Comparison of ENCODE assay signal across 10 mouse cellular contexts in genomic region chr11:5879905-5880304, GRCm38 (mm10). TPM values are rescaled to one million over a fixed set of nuclear protein-coding genes. Genes with fewer than 3 reads are reported as not detected.
DNase-seq lines count a peak whose midpoint lies in the region; ATAC-seq and TF ChIP-seq lines count a peak whose summit lies in the region.
"Had no signal": no experiment of that assay in that cellular context is flagged by ENCODE, and none has a peak within 500 bp of the region (broad histone marks: within the 10 kb centered on the region; RNA-seq: fewer than 3 reads in every experiment).

No protein-coding gene starts in this region.

- TF ChIP-seq CTCF in heart, postnatal 0 days (IDR thresholded peaks at IDR 0.05; ENCODE audit: low read depth), result peak; percentile 69

- H3K9me3 ChIP-seq in heart, postnatal 0 days (replicated peaks; ENCODE audit: control insufficient read depth, low read length), result no peaks in the 10 kb centered on the region
- H3K9me3 ChIP-seq in heart, embryonic 12.5 days (replicated peaks), result no peaks in the 10 kb centered on the region

- H3K4me3 ChIP-seq in heart, postnatal 0 days (ENCODE audit: low read depth, low read length), result no peak overlapping the region
- no peak overlapping the region for H3K4me3 ChIP-seq in heart, embryonic 12.5 days
- H3K4me3 ChIP-seq: erythroblast, embryonic 14.5 days had no signal

- no peak for ATAC-seq in heart, postnatal 0 days (ENCODE audit: insufficient read depth, low read depth)
- no peak for ATAC-seq in heart, embryonic 12.5 days (ENCODE audit: insufficient number of reproducible peaks, low FRiP score)

- intact Hi-C loops in left cerebral cortex, postnatal 14 days (cut with DNase I), result loop anchor here (5.0 kb wide), 2 partner anchors 77 to 93 kb away; partner anchors contain the start of genes Dbnl and Ykt6

- H3K4me2 ChIP-seq in heart, postnatal 0 days (ENCODE audit: low read depth, low read length), result no peak overlapping the region
- H3K4me2 ChIP-seq in heart, embryonic 12.5 days, result no peak overlapping the region

- H3K9ac ChIP-seq in heart, postnatal 0 days (replicated peaks; ENCODE audit: low read depth, low read length), result no peak overlapping the region
- H3K9ac ChIP-seq in heart, embryonic 12.5 days, result no peak overlapping the region

- no peaks in the 10 kb centered on the region for H3K27me3 ChIP-seq in heart, postnatal 0 days (ENCODE audit: control insufficient read depth, insufficient read depth, low read length)
- no peaks in the 10 kb centered on the region for H3K27me3 ChIP-seq in heart, embryonic 12.5 days (replicated peaks)

- no peak for TF ChIP-seq EP300 in heart, postnatal 0 days (IDR thresholded peaks at IDR 0.05; ENCODE audit: low read depth)

- H3K27ac ChIP-seq in heart, postnatal 0 days (ENCODE audit: low read depth), result no peak overlapping the region
- H3K27ac ChIP-seq in heart, embryonic 12.5 days (ENCODE audit: poor library complexity, severe bottlenecking), result no peak overlapping the region
- H3K27ac ChIP-seq: macrophage had no signal

- peaks cover 9% of the 10 kb centered on the region for H3K4me1 ChIP-seq in heart, postnatal 0 days (ENCODE audit: control insufficient read depth, insufficient read depth)
- H3K4me1 ChIP-seq in heart, embryonic 12.5 days (replicated peaks), result peaks cover 18% of the 10 kb centered on the region

- peak; percentile 54 for DNase-seq in heart, postnatal 0 days (ENCODE audit: low spot score)
- peak; percentile 71 to 72 for DNase-seq in B cell, adult 2 months
- DNase-seq in T-cell, adult 2 months (ENCODE audit: low spot score), result peak; percentile 49
- peak; percentile 83 for DNase-seq in embryo, embryonic 10.5 days (ENCODE audit: low spot score)
- peak; percentile 68 to 78 for DNase-seq in left cerebral cortex, postnatal 14 days (ENCODE audit: low spot score in 2 of 2)
- DNase-seq in retina, postnatal 1 day, result peak; percentile 72
- DNase-seq in urinary bladder, postnatal 4 days (ENCODE audit: low spot score in 2 of 2), result no peak

- WGBS in heart, postnatal 0 days, result 54% methylated on average over 5 of the region's 5 CpGs
- WGBS in heart, embryonic 12.5 days, result 54% methylated on average over 5 of the region's 5 CpGs

- H3K36me3 ChIP-seq in heart, postnatal 0 days (replicated peaks; ENCODE audit: control insufficient read depth, insufficient read depth, low read length), result 0 out of 2 replicates have a peak, but pooled peaks cover 6% of the 10 kb centered on the region
- H3K36me3 ChIP-seq in heart, embryonic 12.5 days, result peaks cover 18% of the 10 kb centered on the region

RNA-seq across cellular contexts. Expression of gene Pold2, which starts 1.8 kb away (rescaled TPM):
- total RNA-seq in heart, postnatal 0 days (2014; rRNA removed; ENCODE audit: low replicate concordance), result 23.9 and 58.7 TPM in 2 replicates
- polyA plus RNA-seq in heart, postnatal 0 days (2015; fragmentation: Nextera tagmentation; extraction: Ambion mirVana), result 54.6 and 60.0 TPM in 2 replicates
- 102 and 106 TPM in 2 replicates for polyA plus RNA-seq in heart, embryonic 12.5 days (2016; fragmentation: Nextera tagmentation; extraction: Ambion mirVana)
- total RNA-seq in left cerebral cortex, postnatal 14 days (2021), result 10 to 100 TPM; 19.4 to 21.2 TPM

RNA-seq across cellular contexts. Expression of gene Aebp1, which starts 18.2 kb away (rescaled TPM):
- total RNA-seq in heart, postnatal 0 days (2014; rRNA removed; ENCODE audit: low replicate concordance), result 14.2 and 23.5 TPM in 2 replicates
- 17.5 and 19.4 TPM in 2 replicates for polyA plus RNA-seq in heart, postnatal 0 days (2015; fragmentation: Nextera tagmentation; extraction: Ambion mirVana)
- 31.8 and 34.7 TPM in 2 replicates for polyA plus RNA-seq in heart, embryonic 12.5 days (2016; fragmentation: Nextera tagmentation; extraction: Ambion mirVana)
- 10 to 100 TPM; 15.2 to 18.6 TPM for total RNA-seq in left cerebral cortex, postnatal 14 days (2021)

RNA-seq across cellular contexts. Expression of gene Myl7, which starts 18.7 kb away (rescaled TPM):
- total RNA-seq in heart, postnatal 0 days (2014; rRNA removed; ENCODE audit: low replicate concordance), result 1,536 and 2,717 TPM in 2 replicates
- polyA plus RNA-seq in heart, postnatal 0 days (2015; fragmentation: Nextera tagmentation; extraction: Ambion mirVana), result 5,015 and 6,387 TPM in 2 replicates
- 5,530 and 5,941 TPM in 2 replicates for polyA plus RNA-seq in heart, embryonic 12.5 days (2016; fragmentation: Nextera tagmentation; extraction: Ambion mirVana)
- not detected for total RNA-seq in left cerebral cortex, postnatal 14 days (2021)
- polyA plus RNA-seq: macrophage had no signal

RNA-seq across cellular contexts. Expression of gene Polm, which starts 42.1 kb away (rescaled TPM):
- 1.7 and 4.4 TPM in 2 replicates for total RNA-seq in heart, postnatal 0 days (2014; rRNA removed; ENCODE audit: low replicate concordance)
- 3.3 and 3.7 TPM in 2 replicates for polyA plus RNA-seq in heart, postnatal 0 days (2015; fragmentation: Nextera tagmentation; extraction: Ambion mirVana)
- polyA plus RNA-seq in heart, embryonic 12.5 days (2016; fragmentation: Nextera tagmentation; extraction: Ambion mirVana), result 8.4 and 9.0 TPM in 2 replicates
- 1 to 10 TPM; 7.0 to 7.7 TPM for total RNA-seq in left cerebral cortex, postnatal 14 days (2021)

Comparison
In these comparisons a context has a peak if more than half of its experiments do, and no peak if none do; other contexts are left out.
1. DNase-seq: peak in heart, postnatal 0 days (single experiment), B cell, adult 2 months (2 of 2), T-cell, adult 2 months (single experiment), embryo, embryonic 10.5 days (single experiment), left cerebral cortex, postnatal 14 days (2 of 2) and retina, postnatal 1 day (single experiment); none in urinary bladder, postnatal 4 days (0 of 2).
2. RNA of gene Myl7, which starts 18.7 kb away (total RNA-seq): 1,536 to 2,717 TPM in heart, postnatal 0 days; not detected in left cerebral cortex, postnatal 14 days; every median in the first group is over 1,000 times any median in the second.